Mouse (Mus musculus) natural killer cell, adult 2 months (primary cell): ENCODE data around the gene Ctnnd1.
"Not testable (repeated sequence)": the region's sequence is repeated elsewhere in the genome, so short reads cannot be mapped to it uniquely, and the experiment has no call there.

Source experiments
- DNase-seq, 2 experiments: peaks; one replicate each; pipeline ENCODE4 v3.0.0; 2022; ENCODE audit warnings: low spot score in 2 of 2

Ctnnd1 gene

GRCm38 (mm10) chr2:84650464-84651195 lies at the start of gene Ctnnd1:
TSS of gene Ctnnd1 (minus strand) at chr2:84650765.
- DNase-seq, result no peak

- no peak for DNase-seq
Measured at GRCm38 (mm10) chr2:84695007-84695695, 44.6 kb upstream of the Ctnnd1 start.

- DNase-seq, result no peak
Measured at GRCm38 (mm10) chr2:84690050-84690449, 39.5 kb upstream of the Ctnnd1 start.

DNA sequence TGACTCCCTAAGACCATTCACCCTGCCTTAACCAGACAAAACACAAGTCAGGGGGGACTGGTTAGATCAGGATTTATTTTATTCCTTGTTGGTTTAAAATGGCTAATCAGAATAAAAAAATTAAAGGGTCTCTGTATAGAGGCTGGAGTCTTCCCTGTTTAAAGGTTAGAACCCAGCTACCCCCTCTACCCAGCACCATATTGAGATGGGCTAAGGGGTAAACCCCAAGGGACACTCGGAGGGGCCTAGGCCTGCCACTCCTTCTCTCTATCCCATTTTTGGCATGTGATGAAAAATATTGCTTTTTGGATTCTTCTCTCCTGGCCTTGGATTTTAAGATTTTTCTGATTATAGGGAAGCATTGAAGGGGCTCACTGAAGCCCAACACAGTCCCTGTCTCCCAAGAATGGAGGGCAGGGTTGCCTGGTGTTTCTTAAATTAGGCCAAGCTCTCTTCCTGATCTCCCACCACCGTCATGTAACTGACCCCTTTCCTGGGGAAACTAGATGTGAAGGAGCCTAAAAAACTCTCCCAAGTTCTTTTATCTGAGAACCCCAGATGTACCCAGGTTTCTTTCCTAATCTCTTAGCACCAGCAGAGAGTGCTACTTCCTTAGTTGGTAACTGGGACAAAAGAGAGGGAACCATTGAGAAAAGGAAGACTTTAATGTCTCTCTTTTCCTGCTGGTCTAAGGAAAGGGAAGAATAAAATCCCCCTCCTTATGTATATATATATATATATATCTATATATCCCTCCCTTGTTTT lies 37.7 kb upstream of the Ctnnd1 start:
- no peak for DNase-seq

DNA sequence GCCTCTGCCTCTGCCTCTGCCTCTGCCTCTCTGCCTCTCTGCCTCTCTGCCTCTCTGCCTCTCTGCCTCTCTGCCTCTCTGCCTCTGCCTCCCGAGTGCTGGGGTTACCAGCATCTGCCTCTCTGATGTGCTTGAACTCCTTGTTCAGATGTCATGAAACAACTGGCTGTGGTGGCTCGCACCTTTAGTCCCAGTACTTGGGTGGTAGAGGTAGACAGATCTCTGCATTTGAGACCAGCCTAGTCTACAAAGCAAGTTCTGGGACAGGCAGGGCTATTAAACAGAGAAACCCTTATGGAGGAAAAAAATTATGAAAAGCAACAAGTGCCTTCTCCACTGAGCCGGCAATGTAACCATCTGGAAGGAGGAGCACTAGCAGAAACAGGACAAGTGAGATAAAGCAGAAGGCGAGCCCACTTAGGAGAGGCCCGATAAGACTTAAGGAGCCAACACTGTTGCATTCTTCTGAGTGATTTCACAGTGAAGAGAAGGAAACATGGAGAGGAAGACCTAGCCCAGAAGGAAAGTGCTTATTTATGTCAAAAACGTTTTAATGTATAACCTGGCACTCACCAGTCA lies 32.1 kb upstream of the Ctnnd1 start:
- no peak for DNase-seq

DNA sequence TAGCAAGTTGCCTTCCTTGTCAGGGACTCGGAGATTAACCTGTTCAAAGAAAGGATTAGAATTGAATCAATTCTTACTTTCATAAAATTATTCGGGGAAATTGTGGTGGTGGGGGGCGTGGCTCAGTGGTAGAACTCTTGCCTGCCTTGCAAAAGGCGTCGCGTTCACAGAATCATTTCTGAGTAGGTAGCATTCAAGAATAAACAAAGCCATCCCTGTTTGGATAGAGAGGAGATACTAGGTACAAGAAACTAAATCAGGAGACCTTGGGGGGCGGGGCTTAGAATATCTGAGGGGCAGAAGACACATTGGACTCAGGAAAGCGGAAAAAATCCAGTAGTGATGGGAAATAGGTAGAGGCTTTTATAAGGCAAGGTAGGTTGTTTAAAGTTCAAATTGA lies 28.5 kb upstream of the Ctnnd1 start, which contains the start of gene Tmx2:
Tmx2 (minus strand) TSS at position 125 of the 400 bp plus-strand sequence.
- DNase-seq, result no peak

- peak; percentile 93 for DNase-seq
Measured at GRCm38 (mm10) chr2:84677968-84678880, 27.7 kb upstream of the Ctnnd1 start, which contains the start of the genes Gm28635 and Med19. TSS of gene Gm28635 (minus strand) at chr2:84678041. TSS of gene Med19 (plus strand) at chr2:84678402.

- DNase-seq, result no peak
Measured at GRCm38 (mm10) chr2:84677270-84677967, 26.9 kb upstream of the Ctnnd1 start.

- DNase-seq, result not testable (repeated sequence)
Measured at GRCm38 (mm10) chr2:84671535-84671934, 21.0 kb upstream of the Ctnnd1 start.

- peak; percentile 76 to 85 for DNase-seq
Measured at GRCm38 (mm10) chr2:84670569-84670933, 20.0 kb upstream of the Ctnnd1 start, which contains the start of gene Selenoh. TSS of gene Selenoh (minus strand) at chr2:84670770.

- DNase-seq, result peak; percentile 21 to 26
Measured at GRCm38 (mm10) chr2:84669828-84670568, 19.4 kb upstream of the Ctnnd1 start.

- DNase-seq, result no peak
Measured at GRCm38 (mm10) chr2:84666081-84666480, 15.5 kb upstream of the Ctnnd1 start.

GRCm38 (mm10) chr2:84662866-84663265 lies 12.3 kb upstream of the Ctnnd1 start:
- peak; percentile 13 to 60 for DNase-seq

GRCm38 (mm10) chr2:84660253-84660652 lies 9.7 kb upstream of the Ctnnd1 start:
- peak; percentile 36 to 57 for DNase-seq

DNA sequence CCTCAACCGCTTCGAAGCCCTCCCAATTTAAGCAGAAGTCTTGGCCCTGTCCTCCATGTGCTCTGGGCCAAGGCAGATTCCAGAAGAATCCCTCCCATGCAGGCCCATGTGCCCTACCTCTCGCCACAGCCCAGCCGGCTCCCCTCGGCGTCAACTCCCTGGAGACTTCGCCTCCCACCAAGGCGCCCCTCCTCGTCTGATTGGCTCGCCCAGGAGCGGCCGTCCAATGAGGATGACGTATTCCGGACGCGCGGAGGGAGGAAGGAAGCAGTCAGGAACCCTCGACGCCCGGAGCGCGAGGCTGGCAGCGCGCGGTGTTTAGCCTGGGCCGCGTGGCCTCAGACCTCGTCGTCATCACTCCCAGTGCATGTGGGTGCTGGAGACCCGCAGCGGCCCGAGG lies 8.2 kb upstream of the Ctnnd1 start, which contains the start of gene Btbd18:
Btbd18 (plus strand) TSS at position 274 of the 400 bp plus-strand sequence.
- DNase-seq, result no peak

- DNase-seq, result peak in 1 of 2 experiments; percentile 26
Measured at GRCm38 (mm10) chr2:84655864-84656263, 5.3 kb upstream of the Ctnnd1 start.

DNA sequence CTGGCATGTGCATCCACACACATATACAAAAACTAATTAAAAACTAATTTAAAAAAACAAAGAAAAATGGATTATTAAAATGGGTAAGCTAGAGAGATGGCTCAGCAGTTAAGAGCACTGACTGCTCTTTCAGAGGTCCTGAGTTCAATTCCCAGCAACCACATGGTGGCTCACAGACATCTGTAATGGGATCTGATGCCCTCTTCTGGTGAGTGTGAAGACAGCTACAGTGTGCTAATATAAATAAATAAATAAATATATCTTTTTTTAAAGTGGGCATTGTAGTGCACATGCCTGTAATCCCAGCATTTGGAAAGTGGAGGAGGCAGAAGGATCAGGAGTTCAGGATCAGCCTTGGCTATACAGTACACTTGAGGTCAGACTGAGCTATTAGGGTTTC lies 2.8 kb upstream of the Ctnnd1 start:
- no peak for DNase-seq

DNA sequence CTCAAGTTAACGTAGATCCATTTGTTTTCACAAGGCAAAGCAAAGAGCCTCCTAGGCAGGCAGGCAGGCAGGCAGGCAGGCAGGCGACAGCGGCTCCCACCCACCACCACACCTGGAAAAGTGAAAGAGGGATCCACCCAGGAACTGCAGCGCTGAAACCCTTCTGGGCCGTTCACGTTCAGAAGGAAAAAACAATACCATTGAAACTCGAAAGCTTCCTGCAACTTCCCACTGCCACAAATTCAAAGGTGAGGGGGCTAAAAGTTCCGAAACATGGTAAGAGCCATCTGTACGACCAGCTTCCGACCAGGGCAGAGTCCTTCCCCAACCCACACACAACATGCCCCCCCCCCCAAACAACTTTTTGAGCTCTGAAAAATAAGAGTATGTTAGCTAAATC lies 891 bp downstream of the Ctnnd1 start:
- no peak for DNase-seq

- no peak for DNase-seq
Measured at GRCm38 (mm10) chr2:84648369-84648768, 2.2 kb downstream of the Ctnnd1 start.
